Mouse (Mus musculus) gastrocnemius, postnatal 36 days (tissue): ENCODE results near the gene Anks1. TPM values are rescaled to one million over a fixed set of nuclear protein-coding genes. Genes with fewer than 3 reads are reported as not detected.

Experiments
- DNase-seq, 2 experiments: peaks; one replicate each; pipeline ENCODE4 v3.0.0; 2022
- intact Hi-C: fragments of 180-260 bp; cut with DNase I; formaldehyde crosslinking; loops from one replicate; pipeline ENCODE4 v1.15.1; 2025
- total RNA-seq, 2 experiments: library from RNA; stranded (reverse); gene quantifications; 2 replicates each; pipeline ENCODE4 v1.2.3; 2021

Anks1 gene
- total RNA-seq, 2 experiments from 2014 or later = 7.8 to 13.0 TPM

GRCm38 (mm10) chr17:27925054-27925453, 15.9 kb downstream of the Anks1 start:
- intact Hi-C loops = no loop called here
- DNase-seq = no peak

GRCm38 (mm10) chr17:27925504-27925903, 16.4 kb downstream of the Anks1 start:
- intact Hi-C loops = no loop called here
- no peak for DNase-seq

DNA sequence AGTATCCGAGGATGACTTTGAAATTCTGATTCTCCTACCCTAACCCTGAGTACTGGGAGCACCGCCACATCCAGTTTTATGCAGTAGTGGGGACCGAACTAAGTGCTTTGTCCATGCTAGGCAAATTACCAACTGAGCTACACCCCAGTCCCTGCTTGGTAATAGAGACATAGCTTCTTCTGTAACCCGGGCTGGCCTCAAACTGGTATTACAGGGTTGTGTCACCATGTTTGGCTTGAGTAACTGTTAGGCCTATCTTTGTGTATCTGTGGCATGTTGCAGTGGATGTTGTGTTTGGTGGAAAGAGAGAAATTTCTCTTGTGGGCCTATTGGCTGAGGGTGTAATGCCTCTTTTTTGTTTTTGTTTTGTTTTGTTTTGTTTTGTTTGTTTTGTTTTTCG, 21.2 kb downstream of the Anks1 start:
- intact Hi-C loops = no loop called here
- no peak for DNase-seq

DNA sequence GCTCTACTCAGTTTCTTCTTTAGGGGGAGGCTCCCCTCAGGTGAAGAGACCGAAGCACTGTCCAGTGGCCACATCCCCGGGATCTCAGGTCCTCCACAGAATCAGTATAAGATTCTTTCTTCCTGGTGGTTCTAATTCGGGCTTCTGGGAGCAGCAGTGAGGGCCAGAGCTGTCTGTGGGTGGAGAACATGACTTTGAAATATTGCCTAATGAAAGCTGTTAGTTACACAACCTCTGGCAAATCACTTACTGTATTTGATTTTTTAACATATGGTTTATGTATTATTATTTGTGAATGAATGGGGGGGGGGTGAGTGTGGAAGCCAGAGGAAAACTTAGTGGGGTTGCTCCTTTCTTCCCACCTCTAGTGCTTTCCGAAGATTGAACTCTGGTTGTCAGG, 22.7 kb downstream of the Anks1 start:
- intact Hi-C loops = no loop called here
- DNase-seq = no peak

DNA sequence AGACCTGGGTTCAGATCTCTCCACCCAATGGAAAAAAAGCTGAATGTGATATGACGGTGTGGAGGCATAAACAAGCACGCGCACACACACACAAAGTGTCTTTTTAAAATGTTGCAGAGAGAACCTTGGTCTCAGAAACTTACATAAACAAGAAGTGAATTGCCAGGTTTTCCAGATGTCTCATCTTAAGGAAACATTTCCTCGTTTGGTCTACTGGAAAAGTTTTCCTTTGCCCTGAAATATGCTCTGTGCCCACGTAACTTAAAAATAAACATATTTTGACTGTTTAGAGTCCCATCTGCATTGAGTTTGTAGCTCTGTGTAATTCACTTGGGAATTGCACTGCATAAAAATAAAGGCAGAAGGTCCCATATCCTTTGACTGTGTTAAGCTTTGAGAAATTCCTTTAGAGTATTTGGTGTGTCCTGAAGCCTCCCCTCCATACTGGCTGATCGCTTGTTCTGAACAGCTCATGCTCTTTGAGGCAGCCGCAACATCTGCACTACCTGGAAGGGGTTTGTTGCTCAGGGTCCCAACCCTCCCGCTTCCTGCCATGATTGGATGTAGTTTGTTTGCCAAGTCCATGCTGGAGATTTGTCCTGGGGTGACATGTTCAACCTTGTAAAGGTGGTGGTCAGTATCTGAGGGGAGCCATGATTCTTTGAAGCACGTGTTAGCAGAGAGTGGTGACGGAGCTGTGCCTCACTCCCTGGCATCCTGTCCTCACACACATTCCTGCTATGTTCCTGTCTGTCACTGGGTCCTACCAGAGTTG, 25.2 kb downstream of the Anks1 start:
- DNase-seq = no peak
- intact Hi-C loops = no loop called here

GRCm38 (mm10) chr17:27935091-27935490, 26.0 kb downstream of the Anks1 start:
- intact Hi-C loops = no loop called here
- DNase-seq = no peak

GRCm38 (mm10) chr17:27937054-27937615, 28.0 kb downstream of the Anks1 start:
- DNase-seq = no peak
- intact Hi-C loops = no loop called here

DNA sequence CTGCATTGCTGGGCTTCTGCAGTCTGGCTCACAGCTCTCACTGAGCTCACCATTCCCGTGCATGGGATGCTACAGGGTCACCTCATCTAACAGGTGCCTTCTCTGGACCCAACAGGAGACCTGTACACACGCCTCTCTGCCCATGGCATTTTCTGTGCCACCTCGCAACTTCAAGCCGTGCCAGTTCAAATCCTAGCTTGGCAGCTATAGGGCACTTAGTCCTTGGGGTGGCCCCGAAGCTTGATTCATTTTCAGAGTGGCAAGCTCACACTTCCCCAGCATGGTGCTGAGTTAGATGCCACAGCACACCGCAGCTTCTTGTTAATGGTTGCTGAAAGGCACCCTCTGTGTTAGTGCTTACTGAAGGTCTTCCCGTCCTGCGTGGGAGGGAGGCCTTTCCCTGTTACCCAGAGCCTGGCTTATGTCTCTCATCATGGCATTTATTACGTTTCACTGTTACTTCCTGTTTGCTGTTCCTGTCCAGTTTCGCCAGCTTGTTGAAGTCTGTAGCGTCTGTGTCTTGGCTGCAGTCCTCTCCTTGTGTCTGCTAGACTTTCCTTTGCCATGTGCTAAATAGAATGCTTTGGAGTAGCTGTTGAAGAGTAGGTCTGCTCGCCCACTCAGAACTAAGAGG, 29.1 kb downstream of the Anks1 start:
- DNase-seq = no peak
- intact Hi-C loops = no loop called here

DNA sequence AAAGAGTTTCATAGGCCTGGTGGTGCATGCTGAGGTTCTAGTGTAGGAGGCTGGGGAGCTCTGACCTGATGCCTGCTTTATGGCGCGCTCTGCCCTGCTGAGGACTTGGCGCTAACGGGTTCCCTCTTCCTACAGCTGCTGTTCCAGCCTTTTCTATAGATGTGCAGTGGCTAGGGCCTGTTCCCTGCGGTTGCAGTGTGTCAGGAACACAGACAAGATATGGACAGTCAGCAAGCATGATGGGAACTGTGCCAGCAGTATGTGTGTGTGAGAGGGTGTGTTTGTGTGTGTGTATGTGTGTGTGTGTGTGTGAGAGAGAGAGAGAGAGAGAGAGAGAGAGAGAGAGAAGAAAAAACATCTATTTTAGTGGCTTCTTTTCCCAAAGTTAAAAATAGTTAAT, 29.9 kb downstream of the Anks1 start:
- DNase-seq = no peak
- intact Hi-C loops = no loop called here

DNA sequence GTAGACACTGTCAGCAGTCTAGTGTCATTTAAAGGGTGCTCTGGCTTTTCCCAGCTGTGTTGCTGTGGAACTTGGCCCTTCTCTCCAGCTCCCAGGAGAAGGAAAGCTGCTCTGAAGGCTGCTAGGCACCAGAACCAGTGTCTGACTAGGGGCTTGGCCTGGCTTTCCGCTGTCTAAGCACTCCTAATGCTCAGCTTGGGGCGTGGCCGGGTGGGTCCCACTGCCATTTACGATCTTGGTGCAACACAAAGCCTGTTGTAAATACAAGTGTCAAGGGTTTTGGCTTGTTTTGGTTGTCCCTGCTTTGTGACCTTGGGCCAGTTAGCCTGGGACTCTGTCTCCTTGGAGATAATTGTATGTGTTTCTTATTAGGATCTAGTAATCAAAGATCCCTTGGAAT, 31.2 kb downstream of the Anks1 start:
- intact Hi-C loops = no loop called here
- no peak for DNase-seq

GRCm38 (mm10) chr17:27941178-27941577, 32.1 kb downstream of the Anks1 start:
- DNase-seq = no peak
- intact Hi-C loops = no loop called here

- no peak for DNase-seq
- intact Hi-C loops = no loop called here
Measured at GRCm38 (mm10) chr17:27941698-27942097, 32.6 kb downstream of the Anks1 start.

DNA sequence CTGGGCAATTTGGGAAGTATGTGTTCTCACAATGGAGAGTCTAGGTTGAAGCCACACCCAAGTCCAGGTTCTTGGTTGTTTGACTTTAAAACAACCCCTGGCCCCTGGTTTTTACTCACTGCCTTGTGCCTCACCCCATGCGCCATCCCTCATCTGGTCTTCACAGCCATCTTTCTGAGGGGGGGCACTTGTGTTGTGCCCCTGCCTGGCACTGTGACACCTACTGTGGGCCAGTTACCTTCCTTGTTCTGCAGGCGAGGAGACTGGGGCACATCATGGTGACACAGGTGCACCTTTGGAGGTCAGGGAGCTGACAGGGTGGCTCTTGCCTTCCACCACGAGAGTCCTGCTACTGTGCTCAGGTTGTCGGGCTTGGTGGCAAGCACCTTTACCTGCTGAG, 33.0 kb downstream of the Anks1 start:
- intact Hi-C loops = no loop called here

GRCm38 (mm10) chr17:27945546-27946216, 36.6 kb downstream of the Anks1 start:
- intact Hi-C loops = no loop called here
- DNase-seq = no peak

More for the DNA sequence above, 33.0 kb downstream of the Anks1 start:
- DNase-seq = no peak

DNA sequence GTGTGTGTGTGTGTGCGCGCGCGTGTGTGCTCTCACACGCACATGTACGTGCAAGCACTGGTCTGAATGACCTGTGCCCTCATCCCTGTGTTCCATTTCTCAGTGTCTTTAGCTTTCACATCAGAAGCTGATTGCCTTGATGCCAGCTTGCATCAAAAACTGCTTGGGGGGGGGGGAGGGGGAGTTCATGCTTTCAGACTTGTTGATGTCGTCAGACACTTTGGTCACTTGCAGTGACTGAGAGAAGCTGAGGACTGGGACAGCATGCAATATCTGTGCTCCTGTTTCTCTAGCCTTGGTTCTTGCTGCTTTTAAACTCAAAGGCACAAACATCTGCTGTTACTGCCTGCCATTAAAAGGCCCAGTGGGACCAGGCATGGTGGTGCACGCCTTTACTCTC, 37.3 kb downstream of the Anks1 start:
- intact Hi-C loops = no loop called here
- DNase-seq = no peak

DNA sequence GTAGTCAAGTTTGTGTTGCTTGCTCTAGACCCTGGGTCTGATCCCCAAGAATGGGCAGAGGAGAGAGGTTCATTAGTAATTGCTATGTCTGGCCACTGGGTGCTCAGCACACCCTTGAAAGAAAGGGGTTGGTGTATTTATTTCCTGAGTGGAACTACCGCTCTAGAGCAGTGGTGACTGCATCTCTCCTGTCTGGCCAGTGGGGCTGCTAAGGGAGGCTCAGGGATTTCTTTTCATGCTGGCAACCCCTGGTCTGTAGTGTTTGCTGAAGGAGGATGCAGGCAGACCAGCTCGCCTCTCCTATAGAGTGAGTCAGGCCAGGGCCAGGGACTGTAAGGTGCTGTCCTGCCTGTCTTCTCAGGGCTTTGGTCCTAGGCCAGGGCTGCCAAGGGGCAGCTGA, 38.0 kb downstream of the Anks1 start:
- intact Hi-C loops = no loop called here

GRCm38 (mm10) chr17:27953136-27953535, 44.0 kb downstream of the Anks1 start:
- DNase-seq = no peak
- intact Hi-C loops = no loop called here

More for the DNA sequence above, 38.0 kb downstream of the Anks1 start:
- DNase-seq = no peak

GRCm38 (mm10) chr17:27954629-27955402, 45.7 kb downstream of the Anks1 start:
- intact Hi-C loops = no loop called here
- DNase-seq = no peak

DNA sequence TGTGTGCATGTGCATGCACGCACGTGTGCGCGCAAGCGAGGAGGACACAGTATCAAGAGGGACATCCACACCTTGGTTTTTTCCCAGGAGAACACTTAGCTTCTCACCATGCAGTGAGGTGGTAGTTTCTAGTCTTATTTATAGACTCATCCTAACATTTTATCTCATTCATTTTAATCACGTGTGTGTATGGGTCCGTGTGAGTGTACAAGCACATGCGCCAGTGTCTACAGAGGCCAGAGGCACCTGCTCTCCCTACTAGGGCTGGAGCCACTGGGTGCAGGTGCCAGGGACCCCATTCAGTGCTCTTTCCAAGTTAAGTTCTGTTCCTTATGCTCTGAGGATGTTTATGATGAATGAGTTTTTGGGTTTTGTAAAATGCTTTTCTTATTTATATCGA, 48.5 kb downstream of the Anks1 start:
- no peak for DNase-seq
- intact Hi-C loops = no loop called here
